Mouse (Mus musculus) myocyte (in vitro differentiated cells): ENCODE results near the gene Smarce1. TPM values are rescaled to one million over a fixed set of nuclear protein-coding genes. Genes with fewer than 3 reads are reported as not detected.

Experiments
- H3K27me3 ChIP-seq: one replicate; pipeline ENCODE4 v1.6.1; 2011; ENCODE audit not compliant: control insufficient read depth, insufficient read depth, insufficient read length
- H3K36me3 ChIP-seq: one replicate; pipeline ENCODE4 v1.6.1; 2011; ENCODE audit not compliant: control insufficient read depth, insufficient read depth
- H3K4me2 ChIP-seq: one replicate; pipeline ENCODE4 v1.6.1; 2011; ENCODE audit warnings: low read depth, control low read depth
- H3K4me3 ChIP-seq: one replicate; pipeline ENCODE4 v1.5.1; 2011; ENCODE audit warnings: mild to moderate bottlenecking, control low read depth, moderate library complexity
- H3K79me2 ChIP-seq: one replicate; pipeline ENCODE4 v1.6.1; 2011; ENCODE audit not compliant: control insufficient read depth, insufficient read depth
- H3ac ChIP-seq: one replicate; pipeline ENCODE4 v1.6.1; 2011; ENCODE audit not compliant: control insufficient read depth, insufficient read length
- CEBPB ChIP-seq: IDR thresholded peaks from 2 replicates; pipeline ENCODE4 v1.6.1; 2011; ENCODE audit warnings: mild to moderate bottlenecking, moderate library complexity; ENCODE audit not compliant: poor library complexity, insufficient read depth, severe bottlenecking
- E2F4 ChIP-seq: IDR thresholded peaks from one replicate; pipeline ENCODE4 v1.6.1; 2011; ENCODE audit warnings: mild to moderate bottlenecking, control low read depth, moderate library complexity; ENCODE audit not compliant: insufficient read depth
- MAX ChIP-seq: IDR thresholded peaks from one replicate; pipeline ENCODE4 v1.6.1; 2011; ENCODE audit warnings: low read depth, mild to moderate bottlenecking, control low read depth
- MYOD1 ChIP-seq, 3 experiments: IDR thresholded peaks; one replicate each; pipeline ENCODE4 v1.6.1; 2011; ENCODE audit warnings: control low read depth in 2 of 3, low read depth in 2 of 3, mild to moderate bottlenecking in 2 of 3, moderate library complexity in 1 of 3; ENCODE audit not compliant: insufficient read length in 2 of 3, control insufficient read depth in 1 of 3
- MYOG ChIP-seq, 3 experiments: IDR thresholded peaks; one replicate each; pipeline ENCODE4 v1.6.1; 2011; ENCODE audit warnings: control low read depth in 2 of 3, low read depth in 2 of 3, mild to moderate bottlenecking in 2 of 3; ENCODE audit not compliant: insufficient read length in 2 of 3, control insufficient read depth in 1 of 3, insufficient read depth in 1 of 3
- POLR2A ChIP-seq: IDR thresholded peaks from one replicate; pipeline ENCODE4 v1.6.1; 2011; ENCODE audit warnings: low read depth, mild to moderate bottlenecking, control low read depth, moderate library complexity; ENCODE audit not compliant: insufficient read length
- POLR2AphosphoS2 ChIP-seq: IDR thresholded peaks from one replicate; pipeline ENCODE4 v1.6.1; 2011; ENCODE audit warnings: low read depth, control low read depth; ENCODE audit not compliant: insufficient read length
- REST ChIP-seq: IDR thresholded peaks from one replicate; pipeline ENCODE4 v1.6.1; 2011; ENCODE audit warnings: mild to moderate bottlenecking, control low read depth, moderate library complexity; ENCODE audit not compliant: insufficient read depth, insufficient read length
- SRF ChIP-seq: IDR thresholded peaks from one replicate; pipeline ENCODE4 v1.6.1; 2011; ENCODE audit warnings: low read depth; ENCODE audit not compliant: control insufficient read depth, insufficient read length
- TCF12 ChIP-seq: IDR thresholded peaks from one replicate; pipeline ENCODE4 v1.6.1; 2011; ENCODE audit warnings: mild to moderate bottlenecking, control low read depth; ENCODE audit not compliant: poor library complexity, insufficient read depth, severe bottlenecking
- TCF3 ChIP-seq: IDR thresholded peaks from one replicate; pipeline ENCODE4 v1.6.1; 2011; ENCODE audit warnings: low read depth, control low read depth; ENCODE audit not compliant: insufficient read length
- USF1 ChIP-seq: IDR thresholded peaks from one replicate; pipeline ENCODE4 v1.6.1; 2011; ENCODE audit warnings: low read depth, mild to moderate bottlenecking, control low read depth, moderate library complexity
- polyA plus RNA-seq: library from polyadenylated mRNA; unstranded; fragments of >200 nt; fragmentation: generic; extraction: Trizol; gene quantifications from one replicate; pipeline ENCODE4 v1.2.1, GENCODE M21; 2012; ENCODE audit warnings: missing spikeins

The Smarce1 gene
- polyA plus RNA-seq, 1 experiment, result 90.3 TPM

- Histone ChIP-seq H3K36me3 (no peaks in the 10 kb centered on the region), H3ac (no peak overlapping the region), H3K79me2 (no peaks in the 10 kb centered on the region), H3K27me3 (peaks cover 29% of the 10 kb centered on the region), H3K4me2 (no peak overlapping the region), H3K4me3 (no peak overlapping the region)
- TF ChIP-seq MYOD1 (IDR thresholded peaks at IDR 0.05; ENCODE audit: control insufficient read depth in 1 of 3, insufficient read length in 2 of 3, low read depth in 2 of 3) (no peak), MAX (no peak), REST (no peak), POLR2AphosphoS2 (no peak), SRF (no peak), TCF12 (no peak), POLR2A (no peak), E2F4 (no peak), CEBPB (no peak), MYOG (IDR thresholded peaks at IDR 0.05; ENCODE audit: control insufficient read depth in 1 of 3, insufficient read depth in 1 of 3, insufficient read length in 2 of 3, low read depth in 2 of 3) (no peak), TCF3 (no peak), USF1 (no peak)
These were observed 58.8 kb downstream of the Smarce1 start for GRCm38 (mm10) chr11:99172002-99172401.

GRCm38 (mm10) chr11:99171442-99171841, 59.4 kb downstream of the Smarce1 start:
- Histone ChIP-seq H3ac (no peak overlapping the region), H3K4me2 (no peak overlapping the region), H3K36me3 (no peaks in the 10 kb centered on the region), H3K79me2 (no peaks in the 10 kb centered on the region), H3K4me3 (no peak overlapping the region), H3K27me3 (peaks cover 29% of the 10 kb centered on the region)
- TF ChIP-seq E2F4, result no peak
- TF ChIP-seq MYOD1 (IDR thresholded peaks at IDR 0.05; ENCODE audit: control insufficient read depth in 1 of 3, insufficient read length in 2 of 3, low read depth in 2 of 3), result no peak
- TF ChIP-seq USF1, result no peak
- TF ChIP-seq POLR2AphosphoS2, result no peak
- no peak for TF ChIP-seq MAX
- TF ChIP-seq SRF, result no peak
- no peak for TF ChIP-seq MYOG (IDR thresholded peaks at IDR 0.05; ENCODE audit: control insufficient read depth in 1 of 3, insufficient read depth in 1 of 3, insufficient read length in 2 of 3, low read depth in 2 of 3)
- TF ChIP-seq TCF12, result no peak
- TF ChIP-seq POLR2A, result no peak
- TF ChIP-seq TCF3, result no peak
- TF ChIP-seq REST, result no peak
- TF ChIP-seq CEBPB, result no peak

- H3ac ChIP-seq, result no peak overlapping the region
- TF ChIP-seq POLR2A (no peak), MYOG (IDR thresholded peaks at IDR 0.05; ENCODE audit: control insufficient read depth in 1 of 3, insufficient read depth in 1 of 3, insufficient read length in 2 of 3, low read depth in 2 of 3) (no peak), E2F4 (no peak), MYOD1 (IDR thresholded peaks at IDR 0.05; ENCODE audit: control insufficient read depth in 1 of 3, insufficient read length in 2 of 3, low read depth in 2 of 3) (no peak)
- no peak overlapping the region for H3K4me3 ChIP-seq
- no peaks in the 10 kb centered on the region for H3K36me3 ChIP-seq
- H3K4me2 ChIP-seq, result no peak overlapping the region
- peaks cover 29% of the 10 kb centered on the region for H3K27me3 ChIP-seq
- no peaks in the 10 kb centered on the region for H3K79me2 ChIP-seq
These were observed 60.1 kb downstream of the Smarce1 start for GRCm38 (mm10) chr11:99170547-99171267.

- no peak for TF ChIP-seq TCF12
- TF ChIP-seq MYOG (IDR thresholded peaks at IDR 0.05; ENCODE audit: control insufficient read depth in 1 of 3, insufficient read depth in 1 of 3, insufficient read length in 2 of 3, low read depth in 2 of 3), result no peak
- no peak for TF ChIP-seq SRF
- TF ChIP-seq MYOD1 (IDR thresholded peaks at IDR 0.05; ENCODE audit: control insufficient read depth in 1 of 3, insufficient read length in 2 of 3, low read depth in 2 of 3), result no peak
- TF ChIP-seq E2F4, result no peak
- no peak for TF ChIP-seq TCF3
- TF ChIP-seq POLR2A, result no peak
- H3K4me2 ChIP-seq, result no peak overlapping the region
- H3K36me3 ChIP-seq, result no peaks in the 10 kb centered on the region
- no peak overlapping the region for H3ac ChIP-seq
- no peak overlapping the region for H3K4me3 ChIP-seq
- peaks cover 29% of the 10 kb centered on the region for H3K27me3 ChIP-seq
- H3K79me2 ChIP-seq, result no peaks in the 10 kb centered on the region
These were observed 60.8 kb downstream of the Smarce1 start for GRCm38 (mm10) chr11:99170005-99170404.

- no peak overlapping the region for H3K4me2 ChIP-seq
- H3K27me3 ChIP-seq, result peaks cover 29% of the 10 kb centered on the region
- no peak overlapping the region for H3ac ChIP-seq
- no peaks in the 10 kb centered on the region for H3K36me3 ChIP-seq
- TF ChIP-seq POLR2AphosphoS2 (no peak), POLR2A (no peak), REST (no peak), CEBPB (no peak), MYOD1 (IDR thresholded peaks at IDR 0.05; ENCODE audit: control insufficient read depth in 1 of 3, insufficient read length in 2 of 3, low read depth in 2 of 3) (no peak)
- H3K4me3 ChIP-seq, result no peak overlapping the region
- no peaks in the 10 kb centered on the region for H3K79me2 ChIP-seq
These were observed 61.4 kb downstream of the Smarce1 start for GRCm38 (mm10) chr11:99169438-99169837.
